Comparison of ENCODE assay signal across 22 mouse cellular contexts in genomic region chr11:45002681-45003286, GRCm38 (mm10).
A peak's percentile ranks its signal among the peaks of the same experiment; 100 is the strongest.
DNase-seq lines count a peak whose midpoint lies in the region; ATAC-seq lines count a peak whose summit lies in the region.
"Had no signal": no experiment of that assay in that cellular context is flagged by ENCODE, and none has a peak within 500 bp of the region (broad histone marks: within the 10 kb centered on the region; RNA-seq: fewer than 3 reads in every experiment).

No protein-coding gene starts in this region.

- WGBS in embryonic facial prominence, embryonic 14.5 days, result 32% methylated on average over 5 of the region's 5 CpGs
- 21% methylated on average over 5 of the region's 5 CpGs for WGBS in limb, embryonic 12.5 days

- H3K4me1 ChIP-seq in embryonic facial prominence, embryonic 14.5 days (ENCODE audit: control insufficient read depth, insufficient read depth, low read length), result peaks cover 22% of the 10 kb centered on the region
- H3K4me1 ChIP-seq in limb, embryonic 12.5 days (replicated peaks), result peaks cover 32% of the 10 kb centered on the region

- H3K27me3 ChIP-seq in embryonic facial prominence, embryonic 14.5 days (replicated peaks; ENCODE audit: control insufficient read depth, insufficient read depth, low read length), result no peaks in the 10 kb centered on the region
- H3K27me3 ChIP-seq in limb, embryonic 12.5 days, result no peaks in the 10 kb centered on the region
- H3K27me3 ChIP-seq: heart, embryonic 12.5 days; hindbrain, embryonic 13.5 days; midbrain, embryonic 13.5 days; neural tube, embryonic 12.5 days had no signal

- 0 out of 2 replicates have a peak overlapping the region, but pooled peaks have one; percentile 12 for H3K4me2 ChIP-seq in embryonic facial prominence, embryonic 14.5 days (ENCODE audit: low read depth, low read length)
- no peak overlapping the region for H3K4me2 ChIP-seq in limb, embryonic 12.5 days
- H3K4me2 ChIP-seq: forebrain, embryonic 13.5 days; heart, embryonic 12.5 days; hindbrain, embryonic 13.5 days; midbrain, embryonic 13.5 days; neural tube, embryonic 12.5 days had no signal

- peaks cover 16% of the 10 kb centered on the region; the same call in 1 of the 2 replicates for H3K36me3 ChIP-seq in embryonic facial prominence, embryonic 14.5 days (ENCODE audit: control insufficient read depth, insufficient read depth, low read length)
- peaks cover 38% of the 10 kb centered on the region for H3K36me3 ChIP-seq in limb, embryonic 12.5 days
- H3K36me3 ChIP-seq: G1E; heart, embryonic 12.5 days had no signal

- H3K9me3 ChIP-seq in embryonic facial prominence, embryonic 14.5 days (ENCODE audit: control insufficient read depth, low read length), result no peaks in the 10 kb centered on the region
- H3K9me3 ChIP-seq in limb, embryonic 12.5 days, result no peaks in the 10 kb centered on the region
- H3K9me3 ChIP-seq: forebrain, embryonic 13.5 days; G1E; heart, embryonic 12.5 days; hindbrain, embryonic 13.5 days; midbrain, embryonic 13.5 days; neural tube, embryonic 12.5 days had no signal

- H3K27ac ChIP-seq in embryonic facial prominence, embryonic 14.5 days (replicated peaks; ENCODE audit: low read depth, low read length), result peak overlapping the region; percentile 62
- peak overlapping the region; percentile 54; the same call in 1 of the 2 replicates for H3K27ac ChIP-seq in limb, embryonic 12.5 days
- H3K27ac ChIP-seq: forebrain, embryonic 13.5 days; midbrain, embryonic 13.5 days; neural tube, embryonic 12.5 days had no signal

- H3K9ac ChIP-seq in embryonic facial prominence, embryonic 14.5 days (ENCODE audit: low read depth, low read length), result no peak overlapping the region
- H3K9ac ChIP-seq in limb, embryonic 12.5 days (replicated peaks), result no peak overlapping the region
- H3K9ac ChIP-seq: forebrain, embryonic 13.5 days; heart, embryonic 12.5 days; hindbrain, embryonic 13.5 days; liver, postnatal 0 days; midbrain, embryonic 13.5 days; neural tube, embryonic 12.5 days had no signal

- DNase-seq in embryo, embryonic 11 days, result peak; percentile 36
- DNase-seq in embryo, embryonic 10 days (ENCODE audit: low spot score), result no peak
- DNase-seq in NIH3T3 (ENCODE audit: low read depth) (peak; percentile 87), MN1 (ENCODE audit: low spot score) (no peak), liver (no peak)
- DNase-seq in embryonic facial prominence, embryonic 14.5 days (ENCODE audit: low spot score), result peak; percentile 80
- no peak for DNase-seq in urinary bladder, adult 18-20 months (ENCODE audit: low spot score in 2 of 2)
- DNase-seq: adrenal gland, adult 8-10 months; cerebellum, adult 9-11 months; kidney, adult 8-10 months; liver, postnatal 0 days; lung, postnatal 10 days; right cerebral cortex, adult 18-20 months; thymus, postnatal 36 days had no signal

- H3K4me3 ChIP-seq in embryonic facial prominence, embryonic 14.5 days (ENCODE audit: low read depth, low read length), result no peak overlapping the region
- H3K4me3 ChIP-seq in limb, embryonic 12.5 days (replicated peaks), result no peak overlapping the region
- H3K4me3 ChIP-seq: forebrain, embryonic 13.5 days; heart, embryonic 12.5 days; hindbrain, embryonic 13.5 days; midbrain, embryonic 13.5 days; neural tube, embryonic 12.5 days had no signal

- no peak for ATAC-seq in embryonic facial prominence, embryonic 14.5 days (ENCODE audit: low read depth)
- 0 out of 2 replicates have a peak, but pooled peaks have one; percentile 47 for ATAC-seq in limb, embryonic 12.5 days (ENCODE audit: insufficient number of reproducible peaks, insufficient read depth, low FRiP score, low TSS enrichment, low read depth)
- ATAC-seq: forebrain, embryonic 13.5 days; inflammation-experienced regulatory T-cells, adult 6 months; liver, postnatal 0 days; midbrain, embryonic 13.5 days had no signal

Comparison
In these comparisons a context has a peak if more than half of its experiments do, and no peak if none do; other contexts are left out.
1. DNase-seq: peak in embryo, embryonic 11 days (single experiment), NIH3T3 (single experiment) and embryonic facial prominence, embryonic 14.5 days (single experiment); none in embryo, embryonic 10 days (single experiment), MN1 (single experiment), liver (single experiment) and urinary bladder, adult 18-20 months (0 of 2).